Mouse (Mus musculus) kidney, adult 2 months (tissue): ENCODE data around the gene Zfyve27.

Experiments
- CTCF ChIP-seq: fragments of 200-500 bp; conservative IDR thresholded peaks from 2 replicates; pipeline ENCODE4 v1.5.1; 2011; ENCODE audit warnings: low read depth, mild to moderate bottlenecking, control low read depth, low read length, moderate library complexity, mixed read lengths; ENCODE audit not compliant: insufficient read depth, insufficient read length
- POLR2A ChIP-seq: fragments of 200-500 bp; IDR thresholded peaks from one replicate; pipeline ENCODE4 v1.6.1; 2011; ENCODE audit warnings: low read depth, low read length, control low read depth

DNA sequence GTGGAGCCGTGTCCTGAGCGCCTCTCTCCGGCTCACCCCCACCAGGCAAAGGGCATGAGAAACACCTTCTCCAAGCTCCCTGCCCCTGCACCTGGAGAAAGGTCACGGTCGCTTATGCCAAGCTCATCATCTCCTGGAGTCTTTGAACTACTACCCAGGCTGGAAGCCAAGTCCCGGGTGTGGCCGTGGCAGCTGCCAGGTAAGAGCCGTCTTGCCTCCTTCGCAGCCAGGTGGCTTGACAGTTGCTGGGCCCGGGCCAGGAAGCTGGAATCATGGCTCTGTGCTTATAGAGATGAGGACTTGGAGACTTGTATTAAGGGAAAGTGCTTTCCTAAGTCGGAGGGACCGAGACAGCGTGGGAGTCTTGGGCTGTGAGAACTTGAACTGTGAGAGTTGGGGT, 67.2 kb downstream of the Zfyve27 start:
- no peak for TF ChIP-seq POLR2A
- TF ChIP-seq CTCF: no peak
